Mouse (Mus musculus): ENCODE results near the gene Spryd3.
A peak's percentile ranks its signal among the peaks of the same experiment; 100 is the strongest.
"Not testable (repeated sequence)": the region's sequence is repeated elsewhere in the genome, so short reads cannot be mapped to it uniquely, and the experiment has no call there.

The Spryd3 gene

GRCm38 (mm10) chr15:102136129-102136758, at the start of gene Spryd3:
Spryd3 (minus strand) TSS chr15:102136234.
- peak; percentile 97 to 98 for DNase-seq (ENCODE audit: low spot score in 2 of 2)

GRCm38 (mm10) chr15:102183076-102183475, 47.0 kb upstream of the Spryd3 start:
- DNase-seq (ENCODE audit: low spot score in 2 of 2): no peak

- DNase-seq (ENCODE audit: low spot score in 2 of 2): no peak
Measured at GRCm38 (mm10) chr15:102179924-102180323, 43.9 kb upstream of the Spryd3 start.

GRCm38 (mm10) chr15:102179106-102179505, 43.1 kb upstream of the Spryd3 start:
- no peak for DNase-seq (ENCODE audit: low spot score in 2 of 2)

GRCm38 (mm10) chr15:102178279-102178678, 42.2 kb upstream of the Spryd3 start:
- peak; percentile 70 to 87 for DNase-seq (ENCODE audit: low spot score in 2 of 2)

GRCm38 (mm10) chr15:102177417-102177816, 41.4 kb upstream of the Spryd3 start:
- DNase-seq (ENCODE audit: low spot score in 2 of 2): no peak

GRCm38 (mm10) chr15:102176571-102177316, 40.7 kb upstream of the Spryd3 start:
- no peak for DNase-seq (ENCODE audit: low spot score in 2 of 2)

GRCm38 (mm10) chr15:102175736-102176319, 39.8 kb upstream of the Spryd3 start:
- no peak for DNase-seq (ENCODE audit: low spot score in 2 of 2)

- no peak for DNase-seq (ENCODE audit: low spot score in 2 of 2)
Measured at GRCm38 (mm10) chr15:102173581-102173980, 37.5 kb upstream of the Spryd3 start.

GRCm38 (mm10) chr15:102169064-102169463, 33.0 kb upstream of the Spryd3 start:
- DNase-seq (ENCODE audit: low spot score in 2 of 2): no peak

- no peak for DNase-seq (ENCODE audit: low spot score in 2 of 2)
Measured at GRCm38 (mm10) chr15:102167620-102168021, 31.6 kb upstream of the Spryd3 start.

- DNase-seq (ENCODE audit: low spot score in 2 of 2): peak; percentile 42 to 45
Measured at GRCm38 (mm10) chr15:102165468-102166100, 29.6 kb upstream of the Spryd3 start.

GRCm38 (mm10) chr15:102163900-102164693, 28.1 kb upstream of the Spryd3 start:
- DNase-seq (ENCODE audit: low spot score in 2 of 2): no peak

GRCm38 (mm10) chr15:102160415-102161060, 24.5 kb upstream of the Spryd3 start:
- peak in 1 of 2 experiments; percentile 19 for DNase-seq (ENCODE audit: low spot score in 2 of 2)

- DNase-seq (ENCODE audit: low spot score in 2 of 2): no peak
Measured at GRCm38 (mm10) chr15:102156836-102157235, 20.8 kb upstream of the Spryd3 start.

GRCm38 (mm10) chr15:102155006-102155405, 19.0 kb upstream of the Spryd3 start:
- not testable (repeated sequence) for DNase-seq (ENCODE audit: low spot score in 2 of 2)

- DNase-seq (ENCODE audit: low spot score in 2 of 2): no peak
Measured at GRCm38 (mm10) chr15:102152646-102153045, 16.6 kb upstream of the Spryd3 start.

- DNase-seq (ENCODE audit: low spot score in 2 of 2): peak in 1 of 2 experiments; percentile 18
Measured at GRCm38 (mm10) chr15:102150301-102151135, 14.5 kb upstream of the Spryd3 start, which contains the start of gene Soat2. Soat2 (plus strand) TSS chr15:102150526.

- no peak for DNase-seq (ENCODE audit: low spot score in 2 of 2)
Measured at GRCm38 (mm10) chr15:102149561-102149960, 13.5 kb upstream of the Spryd3 start.

All from thymus, postnatal 10 days (tissue).